Mouse (Mus musculus): ENCODE measurements at regions not wholly inside any gene's neighbourhood (a gene's known extent, or its start where the extent isn't known, plus 50 kb on each side); places are given as distances from the start of the nearest gene placed in this dataset.

GRCm38 (mm10) chr3:9913357-9913756 lies 174.6 kb upstream of the Gm9833 start:
- TF ChIP-seq CTCF (IDR thresholded peaks at IDR 0.05; ENCODE audit: borderline replicate concordance, insufficient read depth, low read length): no peak
- TF ChIP-seq POLR2A (IDR thresholded peaks at IDR 0.05; ENCODE audit: low read depth, low read length): no peak

All from embryonic fibroblast, embryonic 13.5 days (primary cell).